Mouse (Mus musculus) neural tube, embryonic 10.5 days (tissue): ENCODE data around the gene Foxq1.

Experiments
- DNase-seq: peaks from one replicate; pipeline ENCODE4 v3.0.0-alpha.2; 2017; ENCODE audit warnings: low spot score; ENCODE audit errors: extremely low spot score

Gene Foxq1

GRCm38 (mm10) chr13:31572806-31573508 is 17.0 kb downstream of the Foxq1 start:
- DNase-seq, result no peak

GRCm38 (mm10) chr13:31574627-31575026 is 18.7 kb downstream of the Foxq1 start:
- DNase-seq, result no peak

GRCm38 (mm10) chr13:31576696-31577095 is 20.8 kb downstream of the Foxq1 start:
- DNase-seq, result no peak

GRCm38 (mm10) chr13:31577576-31577975 is 21.6 kb downstream of the Foxq1 start:
- peak; percentile 15 for DNase-seq

- DNase-seq, result no peak
Measured at GRCm38 (mm10) chr13:31578389-31578788, 22.5 kb downstream of the Foxq1 start.

- DNase-seq, result no peak
Measured at GRCm38 (mm10) chr13:31579866-31580265, 23.9 kb downstream of the Foxq1 start.

GRCm38 (mm10) chr13:31587341-31587740 is 31.4 kb downstream of the Foxq1 start:
- no peak for DNase-seq

- no peak for DNase-seq
Measured at GRCm38 (mm10) chr13:31599576-31599975, 43.6 kb downstream of the Foxq1 start.

- DNase-seq, result no peak
Measured at GRCm38 (mm10) chr13:31603964-31604363, 48.0 kb downstream of the Foxq1 start.
